Mouse (Mus musculus) stomach, embryonic 15.5 days (tissue): ENCODE measurements around the gene Sorcs1. TPM values are rescaled to one million over a fixed set of nuclear protein-coding genes. Genes with fewer than 3 reads are reported as not detected.

Source experiments
- ATAC-seq: fragments of 200-750 bp; cut with Nextera tagmentation; 2 replicates; pipeline ENCODE4 v1.8.0; 2017; ENCODE audit warnings: low read depth, moderate number of reproducible peaks, moderate TSS enrichment; ENCODE audit not compliant: insufficient read depth, low FRiP score
- H3K27ac ChIP-seq: fragments of 300-500 bp; sonication (generic); 2 replicates; pipeline ENCODE4 v1.5.1; 2015; ENCODE audit warnings: mild to moderate bottlenecking, inconsistent platforms
- H3K27me3 ChIP-seq: fragments of 300-500 bp; sonication (generic); replicated peaks from 2 replicates; pipeline ENCODE4 v1.6.1; 2015; ENCODE audit warnings: inconsistent platforms
- H3K36me3 ChIP-seq: fragments of 300-500 bp; sonication (generic); 2 replicates; pipeline ENCODE4 v1.6.1; 2015; ENCODE audit warnings: inconsistent platforms
- H3K4me1 ChIP-seq: fragments of 300-500 bp; sonication (generic); 2 replicates; pipeline ENCODE4 v1.6.1; 2015; ENCODE audit warnings: inconsistent platforms
- H3K4me2 ChIP-seq: fragments of 300-500 bp; sonication (generic); 2 replicates; pipeline ENCODE4 v1.6.1; 2015; ENCODE audit warnings: mild to moderate bottlenecking, inconsistent platforms
- H3K4me3 ChIP-seq: fragments of 300-500 bp; sonication (generic); replicated peaks from 2 replicates; pipeline ENCODE4 v1.5.1; 2015; ENCODE audit warnings: inconsistent platforms
- H3K9ac ChIP-seq: fragments of 300-500 bp; sonication (generic); 2 replicates; pipeline ENCODE4 v1.6.1; 2015; ENCODE audit warnings: inconsistent platforms
- H3K9me3 ChIP-seq: fragments of 300-500 bp; sonication (generic); 2 replicates; pipeline ENCODE4 v1.6.1; 2016; ENCODE audit warnings: inconsistent platforms
- WGBS: fragments of 180-500 bp; shearing (Covaris S2); methylation state at CpG from one replicate; pipeline ENCODE4 v1.1.7; 2015; 5-methylcytosine and 5-hydroxymethylcytosine counted together
- polyA plus RNA-seq: library from polyadenylated mRNA; unstranded; fragments of >200 nt; fragmentation: Nextera tagmentation; extraction: Ambion mirVana; gene quantifications from 2 replicates; pipeline ENCODE4 v1.2.1, GENCODE M21; 2015

Sorcs1 gene
- polyA plus RNA-seq, 1 experiment from 2014 or later = 3.2 TPM

DNA sequence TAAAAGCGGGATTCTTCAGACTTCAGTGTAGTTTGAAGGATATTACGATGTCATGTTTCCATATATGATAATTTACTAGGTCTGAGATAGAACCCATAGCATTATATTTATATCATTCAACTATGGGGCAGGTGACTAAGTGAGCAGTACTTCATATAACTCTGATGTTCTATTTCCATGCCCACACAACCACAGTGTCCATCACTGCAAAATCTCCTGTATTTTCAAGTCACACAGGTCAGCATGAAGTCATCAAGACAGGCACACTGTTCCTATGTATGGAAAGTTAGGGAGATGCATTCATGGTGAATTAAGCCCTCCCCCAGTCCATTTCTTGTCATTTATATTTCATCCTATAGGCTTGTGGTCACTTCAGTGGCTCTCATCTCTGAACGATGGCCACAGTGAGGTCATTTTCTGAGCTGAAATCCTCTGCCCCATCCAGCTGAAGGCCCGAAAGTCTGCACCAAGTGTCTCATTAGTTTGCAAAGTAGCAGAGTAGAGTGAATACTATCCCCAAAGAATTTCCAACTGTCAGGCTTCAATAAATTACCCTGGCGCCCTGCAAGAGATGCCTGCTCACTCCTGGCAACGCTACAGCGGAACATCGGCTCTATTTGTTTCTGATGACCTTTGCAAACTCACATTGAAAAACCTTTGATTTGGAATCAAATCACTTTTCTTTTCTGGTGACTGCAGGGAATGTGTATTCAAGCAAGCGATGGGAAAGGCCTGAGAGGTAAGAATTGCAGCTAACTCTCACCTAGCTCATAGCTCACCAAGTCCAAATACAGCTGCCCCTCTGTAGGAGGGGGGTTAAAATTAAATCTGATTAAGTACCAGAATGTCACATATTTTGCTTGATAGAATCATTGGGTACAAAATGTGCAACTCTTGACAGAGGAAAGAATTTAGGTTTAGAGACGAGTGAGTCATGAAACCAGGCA, 492.4 kb downstream of the Sorcs1 start:
- no peak overlapping the region for H3K4me3 ChIP-seq

DNA sequence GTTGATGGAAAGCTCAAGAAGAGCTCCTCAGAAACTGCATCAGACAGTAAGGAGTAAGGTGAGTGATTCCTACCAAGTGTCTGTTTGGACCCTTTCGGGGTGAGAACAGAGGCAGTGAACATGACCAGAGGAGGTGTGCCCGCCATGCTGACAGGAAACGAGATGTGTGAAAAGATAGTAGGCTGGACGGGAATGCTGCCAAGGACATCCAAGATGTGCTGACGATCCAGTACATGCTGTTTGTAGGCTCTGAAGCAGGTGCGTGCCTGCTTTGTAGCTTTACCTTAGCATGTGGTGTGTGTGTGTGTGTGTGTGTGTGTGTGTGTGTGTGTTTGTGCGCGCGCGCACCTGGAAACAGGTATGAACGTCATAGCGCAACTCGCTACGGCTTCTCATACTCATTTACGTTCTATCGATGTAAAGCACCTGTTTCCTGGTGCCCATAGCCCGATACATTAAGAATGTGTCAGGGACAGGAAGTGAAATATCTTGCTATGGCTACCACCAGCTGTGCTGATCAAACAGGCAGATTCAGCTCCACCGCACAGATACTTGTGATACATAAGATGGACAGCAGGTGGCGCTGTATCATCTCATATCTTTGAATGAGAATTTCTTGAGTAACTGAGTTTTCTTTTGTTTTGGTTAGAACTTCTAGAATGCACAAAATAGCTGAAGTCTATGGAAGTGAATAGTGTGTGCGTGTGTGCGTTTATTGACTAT, 493.4 kb downstream of the Sorcs1 start:
- H3K4me3 ChIP-seq = no peak overlapping the region
- H3K27me3 ChIP-seq = no peaks in the 10 kb centered on the region
- no peaks in the 10 kb centered on the region for H3K36me3 ChIP-seq
- no peaks in the 10 kb centered on the region for H3K4me1 ChIP-seq
- no peaks in the 10 kb centered on the region for H3K9me3 ChIP-seq
- no peak for ATAC-seq
- no peak overlapping the region for H3K27ac ChIP-seq
- no peak overlapping the region for H3K4me2 ChIP-seq
- no peak overlapping the region for H3K9ac ChIP-seq
- WGBS = 51% methylated on average over 21 of the region's 21 CpGs

More for the DNA sequence above, 492.4 kb downstream of the Sorcs1 start:
- 57% methylated on average over 10 of the region's 10 CpGs for WGBS
- ATAC-seq = no peak
- Histone ChIP-seq H3K36me3 (no peaks in the 10 kb centered on the region), H3K4me1 (no peaks in the 10 kb centered on the region), H3K27me3 (no peaks in the 10 kb centered on the region), H3K9me3 (no peaks in the 10 kb centered on the region), H3K27ac (no peak overlapping the region), H3K9ac (no peak overlapping the region), H3K4me2 (no peak overlapping the region)

DNA sequence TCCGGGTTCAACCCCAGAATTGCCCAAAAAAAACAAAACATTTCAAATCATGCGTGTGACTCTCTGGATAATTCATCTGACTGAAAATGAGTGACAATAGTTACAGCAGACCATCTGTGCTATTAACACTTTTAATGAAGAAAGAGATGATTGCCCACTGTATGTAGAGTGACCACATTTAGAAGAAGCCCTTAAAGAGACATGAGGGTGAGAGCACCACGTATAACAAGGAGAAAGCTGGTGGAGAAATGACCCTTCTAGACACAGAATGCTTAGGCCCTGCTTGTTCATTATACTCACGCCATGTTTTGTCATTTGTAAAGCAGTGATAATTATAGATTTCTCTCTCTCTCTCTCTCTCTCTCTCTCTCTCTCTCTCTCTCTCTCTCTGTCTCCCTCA, 499.6 kb downstream of the Sorcs1 start:
- Histone ChIP-seq H3K4me2 (no peak overlapping the region), H3K4me3 (no peak overlapping the region), H3K27ac (no peak overlapping the region), H3K36me3 (no peaks in the 10 kb centered on the region), H3K9me3 (no peaks in the 10 kb centered on the region), H3K27me3 (no peaks in the 10 kb centered on the region), H3K9ac (no peak overlapping the region), H3K4me1 (no peaks in the 10 kb centered on the region)
- ATAC-seq = no peak
- WGBS = 74% methylated on average over 4 of the region's 4 CpGs

DNA sequence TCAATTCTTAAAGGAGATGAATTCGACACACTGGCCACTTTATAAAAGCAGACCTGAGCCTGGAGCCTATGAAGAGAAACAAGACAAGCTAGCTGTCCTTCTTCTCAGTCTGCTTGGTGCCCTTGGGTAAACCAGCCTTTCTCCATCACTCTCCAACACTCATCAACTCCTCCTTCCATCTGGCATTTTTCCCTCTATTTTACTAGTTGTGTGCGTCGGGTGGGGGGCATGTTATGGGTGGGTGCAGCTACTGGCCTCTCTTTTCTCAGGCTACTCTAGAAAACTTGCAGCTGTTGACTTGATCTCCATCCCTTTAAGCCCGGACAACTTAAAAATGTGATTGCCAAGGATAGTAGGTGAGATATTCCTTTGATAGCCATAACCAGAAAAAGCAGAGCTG, 500.3 kb downstream of the Sorcs1 start:
- no peaks in the 10 kb centered on the region for H3K36me3 ChIP-seq
- no peak for ATAC-seq
- 81% methylated on average over 4 of the region's 4 CpGs for WGBS
- no peaks in the 10 kb centered on the region for H3K9me3 ChIP-seq
- no peaks in the 10 kb centered on the region for H3K27me3 ChIP-seq
- no peak overlapping the region for H3K4me3 ChIP-seq
- H3K4me2 ChIP-seq = no peak overlapping the region
- H3K9ac ChIP-seq = no peak overlapping the region
- H3K4me1 ChIP-seq = no peaks in the 10 kb centered on the region
- no peak overlapping the region for H3K27ac ChIP-seq

DNA sequence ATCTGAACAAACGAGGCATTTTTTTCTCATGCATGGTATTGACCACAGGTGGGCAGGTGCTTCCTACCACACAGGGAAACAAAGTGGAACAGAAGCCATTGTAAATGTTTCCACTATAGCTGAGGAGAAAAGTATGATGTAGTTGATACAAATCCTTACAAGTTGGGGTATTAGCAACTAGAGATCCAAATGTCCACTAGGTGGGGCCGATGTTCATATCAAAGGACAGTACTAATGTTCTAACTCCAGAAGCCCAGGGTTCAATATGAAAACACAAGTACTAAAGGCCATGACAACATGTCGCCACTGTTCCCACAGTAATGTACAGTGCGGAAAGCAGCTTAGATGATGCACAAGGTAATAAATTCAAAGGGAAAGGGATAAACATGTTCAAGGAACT, 506.6 kb downstream of the Sorcs1 start:
- no peaks in the 10 kb centered on the region for H3K4me1 ChIP-seq

DNA sequence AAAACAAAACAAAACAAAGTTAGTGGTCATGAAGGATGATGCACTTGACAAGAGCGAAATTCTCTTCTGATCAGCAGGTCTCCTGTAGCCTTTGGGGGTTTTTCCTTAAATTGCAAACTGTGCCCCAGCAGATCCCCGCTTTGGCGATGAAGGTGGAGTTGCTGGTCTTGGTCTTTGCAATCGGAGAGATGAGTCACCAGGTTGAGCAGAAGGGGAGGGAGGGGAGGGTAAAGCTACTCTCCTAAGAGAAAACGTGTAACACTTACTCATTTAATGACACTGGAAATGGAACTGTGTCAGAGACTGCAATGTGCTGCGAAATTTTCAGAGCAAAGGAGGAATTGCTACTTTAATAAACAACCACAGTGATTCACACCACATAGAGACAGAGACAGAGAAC, 527.3 kb downstream of the Sorcs1 start:
- no peak overlapping the region for H3K4me3 ChIP-seq
- H3K9ac ChIP-seq = no peak overlapping the region
- H3K36me3 ChIP-seq = no peaks in the 10 kb centered on the region
- H3K27ac ChIP-seq = no peak overlapping the region
- H3K27me3 ChIP-seq = no peaks in the 10 kb centered on the region
- 67% methylated on average over 6 of the region's 6 CpGs for WGBS
- H3K9me3 ChIP-seq = no peaks in the 10 kb centered on the region
- no peak overlapping the region for H3K4me2 ChIP-seq
- ATAC-seq = no peak
- no peaks in the 10 kb centered on the region for H3K4me1 ChIP-seq

More for the DNA sequence above, 506.6 kb downstream of the Sorcs1 start:
- Histone ChIP-seq H3K27ac (no peak overlapping the region), H3K9ac (no peak overlapping the region), H3K4me2 (no peak overlapping the region), H3K9me3 (no peaks in the 10 kb centered on the region), H3K27me3 (no peaks in the 10 kb centered on the region), H3K36me3 (no peaks in the 10 kb centered on the region), H3K4me3 (no peak overlapping the region)
- no peak for ATAC-seq
- 69% methylated on average over 4 of the region's 4 CpGs for WGBS

DNA sequence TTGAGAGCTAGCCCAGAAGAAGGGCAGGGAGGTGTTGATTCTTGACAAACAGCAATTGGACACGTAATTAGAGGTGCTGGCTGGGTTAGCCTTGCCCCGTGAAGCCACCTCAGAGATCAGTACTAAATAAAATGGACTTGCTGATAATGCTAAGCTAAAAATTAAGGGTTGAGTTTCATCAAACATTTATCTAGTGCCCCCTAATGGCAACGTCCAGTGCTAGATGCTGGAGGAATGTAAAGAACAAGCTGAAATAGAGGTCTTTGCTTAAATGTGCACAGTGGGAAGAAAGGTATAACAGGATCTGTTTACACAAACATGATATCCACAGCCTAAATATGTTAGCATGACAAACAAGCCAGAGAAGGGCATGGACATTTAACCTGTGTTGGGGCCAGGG, 532.5 kb downstream of the Sorcs1 start:
- Histone ChIP-seq H3K36me3 (no peaks in the 10 kb centered on the region), H3K9ac (no peak overlapping the region), H3K4me3 (no peak overlapping the region), H3K4me2 (no peak overlapping the region), H3K27ac (no peak overlapping the region), H3K9me3 (no peaks in the 10 kb centered on the region), H3K27me3 (no peaks in the 10 kb centered on the region), H3K4me1 (no peaks in the 10 kb centered on the region)
- 24% methylated on average over 3 of the region's 3 CpGs for WGBS
- no peak for ATAC-seq

DNA sequence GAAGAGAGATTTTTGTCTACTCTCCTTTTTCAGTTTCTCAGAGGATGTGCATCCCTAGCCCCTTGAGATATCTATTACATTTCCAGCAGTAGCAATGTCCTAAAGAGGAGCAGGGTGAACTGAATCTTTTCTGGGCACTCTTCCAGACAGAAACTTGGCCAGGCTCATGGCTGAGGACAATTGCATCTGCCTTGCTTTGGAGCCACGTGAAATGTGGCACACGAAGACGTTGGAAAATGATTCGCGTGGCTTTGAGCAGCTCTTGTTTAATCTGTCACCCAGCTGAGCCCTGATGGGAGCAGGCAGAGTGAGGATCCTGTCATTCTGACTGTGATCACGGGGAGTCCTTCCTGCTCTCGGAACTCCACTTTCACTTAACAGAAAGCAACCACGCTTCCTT, 536.6 kb downstream of the Sorcs1 start:
- Histone ChIP-seq H3K27me3 (no peaks in the 10 kb centered on the region), H3K27ac (no peak overlapping the region), H3K9ac (no peak overlapping the region), H3K36me3 (no peaks in the 10 kb centered on the region), H3K9me3 (no peaks in the 10 kb centered on the region), H3K4me3 (no peak overlapping the region), H3K4me1 (no peaks in the 10 kb centered on the region), H3K4me2 (no peak overlapping the region)
- WGBS = 49% methylated on average over 8 of the region's 8 CpGs
- ATAC-seq = no peak

DNA sequence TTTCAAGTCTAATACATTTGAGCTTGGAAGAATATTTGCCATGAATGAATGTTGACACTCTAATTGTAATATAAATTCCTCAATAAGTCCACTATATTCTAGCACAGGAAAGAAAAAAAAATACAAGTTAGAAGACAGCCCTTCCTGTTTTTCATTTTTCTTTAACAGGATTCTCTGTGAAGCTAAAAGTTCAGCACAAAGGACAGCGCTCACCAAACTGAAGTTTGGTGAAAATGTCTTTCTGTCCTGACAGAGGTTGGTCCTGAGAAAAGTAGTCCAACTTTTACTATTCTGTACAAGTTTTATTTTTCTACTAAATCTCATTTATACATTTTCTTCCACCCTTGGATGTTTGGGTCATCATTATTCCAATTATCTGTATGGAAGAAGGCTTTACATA, 543.8 kb downstream of the Sorcs1 start:
- Histone ChIP-seq H3K4me1 (no peaks in the 10 kb centered on the region), H3K9me3 (no peaks in the 10 kb centered on the region), H3K27me3 (no peaks in the 10 kb centered on the region), H3K36me3 (no peaks in the 10 kb centered on the region), H3K4me3 (no peak overlapping the region), H3K27ac (no peak overlapping the region), H3K4me2 (no peak overlapping the region), H3K9ac (no peak overlapping the region)
- WGBS = 78% methylated on average over 1 of the region's 1 CpGs
- no peak for ATAC-seq

DNA sequence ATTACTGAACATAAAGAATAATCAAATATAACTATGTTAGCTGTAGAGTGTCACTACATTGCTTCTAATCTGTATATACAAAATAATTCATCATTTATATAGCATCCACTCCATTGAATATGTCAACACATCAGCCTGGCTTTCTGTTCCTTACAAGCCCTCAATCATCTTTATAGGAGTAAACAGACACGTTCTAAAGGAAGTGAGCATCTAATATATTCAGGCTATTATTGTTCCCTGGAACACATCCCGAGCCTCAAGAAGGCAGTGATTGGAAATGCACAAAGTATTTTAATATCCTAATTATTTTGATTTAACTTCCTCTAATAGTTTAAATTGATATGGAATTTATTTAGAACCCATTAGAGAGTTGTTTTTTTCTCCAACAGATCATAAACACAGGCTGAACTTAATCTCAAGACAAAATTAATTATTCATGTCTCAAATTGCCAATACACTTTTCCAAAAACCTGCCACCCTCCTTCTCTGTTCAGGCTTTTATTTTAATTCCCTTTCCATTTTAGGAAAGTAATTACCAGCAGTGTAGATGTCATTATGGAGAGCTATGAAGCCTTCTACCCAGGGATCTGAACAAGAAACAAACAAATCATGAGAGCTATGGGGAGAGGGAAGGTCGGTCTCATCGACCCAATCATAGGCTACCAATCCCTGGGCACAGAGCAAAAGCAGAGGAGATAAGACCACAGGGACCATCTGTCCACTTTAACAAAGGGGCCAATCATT, 572.4 kb downstream of the Sorcs1 start:
- Histone ChIP-seq H3K27me3 (no peaks in the 10 kb centered on the region), H3K4me2 (no peak overlapping the region), H3K36me3 (no peaks in the 10 kb centered on the region), H3K4me1 (no peaks in the 10 kb centered on the region), H3K9ac (no peak overlapping the region), H3K27ac (no peak overlapping the region), H3K4me3 (no peak overlapping the region), H3K9me3 (no peaks in the 10 kb centered on the region)
- ATAC-seq = no peak
- WGBS = 69% methylated on average over 4 of the region's 4 CpGs
